Mouse (Mus musculus) thymus, postnatal 14 days (tissue): ENCODE data around the gene Acsl5.

ENCODE experiments used
- DNase-seq: peaks from one replicate; pipeline ENCODE4 v3.0.0; 2021

Acsl5 gene

GRCm38 (mm10) chr19:55337066-55337465 lies 85.3 kb downstream of the Acsl5 start:
- DNase-seq = no peak

GRCm38 (mm10) chr19:55337664-55338063 lies 85.9 kb downstream of the Acsl5 start:
- DNase-seq = no peak

- no peak for DNase-seq
These were observed 88.8 kb downstream of the Acsl5 start for GRCm38 (mm10) chr19:55340521-55340920.

- no peak for DNase-seq
These were observed 89.6 kb downstream of the Acsl5 start for GRCm38 (mm10) chr19:55341377-55341776.

- DNase-seq = no peak
These were observed 90.7 kb downstream of the Acsl5 start for GRCm38 (mm10) chr19:55342423-55342822.

GRCm38 (mm10) chr19:55343274-55343673 lies 91.5 kb downstream of the Acsl5 start:
- DNase-seq = no peak
